Mouse (Mus musculus): ENCODE results near the gene Tgfb2. TPM values are rescaled to one million over a fixed set of nuclear protein-coding genes. Genes with fewer than 3 reads are reported as not detected.

The Tgfb2 gene
- polyA plus RNA-seq, 1 experiment from 2014 or later, result 102 TPM

GRCm38 (mm10) chr1:186703980-186704701 is 1.6 kb downstream of the Tgfb2 start:
- peak overlapping the region; percentile 80 for H3K4me3 ChIP-seq (ENCODE audit: low read length)
- 0 out of 2 replicates have a peak, but pooled peaks cover 2% of the 10 kb centered on the region for H3K36me3 ChIP-seq (ENCODE audit: control insufficient read depth, insufficient read depth, low read length)
- peak overlapping the region; percentile 97 for H3K27ac ChIP-seq (ENCODE audit: low read length)
- H3K9me3 ChIP-seq (ENCODE audit: control insufficient read depth, low read length), result no peaks in the 10 kb centered on the region
- no peak for ATAC-seq (ENCODE audit: low read depth)
- no peaks in the 10 kb centered on the region for H3K27me3 ChIP-seq (ENCODE audit: control insufficient read depth, insufficient read depth, low read depth, low read length)
- H3K4me2 ChIP-seq (ENCODE audit: low read depth, low read length), result peak overlapping the region; percentile 84
- under 1% methylated on average over 36 of the region's 36 CpGs for WGBS
- peak overlapping the region; percentile 94 for H3K9ac ChIP-seq (ENCODE audit: low read length)
- H3K4me1 ChIP-seq (replicated peaks; ENCODE audit: control insufficient read depth, insufficient read depth, low read length), result peaks cover 19% of the 10 kb centered on the region

GRCm38 (mm10) chr1:186703256-186703979 is 2.4 kb downstream of the Tgfb2 start:
- 0% methylated on average over 15 of the region's 15 CpGs for WGBS
- peak overlapping the region; percentile 80 for H3K4me3 ChIP-seq (ENCODE audit: low read length)
- H3K4me2 ChIP-seq (ENCODE audit: low read depth, low read length), result peak overlapping the region; percentile 84
- peak overlapping the region; percentile 97 for H3K27ac ChIP-seq (ENCODE audit: low read length)
- no peaks in the 10 kb centered on the region for H3K27me3 ChIP-seq (ENCODE audit: control insufficient read depth, insufficient read depth, low read depth, low read length)
- ATAC-seq (ENCODE audit: low read depth), result no peak
- H3K4me1 ChIP-seq (replicated peaks; ENCODE audit: control insufficient read depth, insufficient read depth, low read length), result peaks cover 19% of the 10 kb centered on the region
- peak overlapping the region; percentile 94 for H3K9ac ChIP-seq (ENCODE audit: low read length)
- H3K36me3 ChIP-seq (ENCODE audit: control insufficient read depth, insufficient read depth, low read length), result 0 out of 2 replicates have a peak, but pooled peaks cover 5% of the 10 kb centered on the region
- H3K9me3 ChIP-seq (ENCODE audit: control insufficient read depth, low read length), result no peaks in the 10 kb centered on the region

- H3K27ac ChIP-seq (ENCODE audit: low read length), result peak overlapping the region; percentile 97
- ATAC-seq (ENCODE audit: low read depth), result peak; percentile 49
- H3K4me1 ChIP-seq (replicated peaks; ENCODE audit: control insufficient read depth, insufficient read depth, low read length), result peaks cover 19% of the 10 kb centered on the region
- H3K9me3 ChIP-seq (ENCODE audit: control insufficient read depth, low read length), result no peaks in the 10 kb centered on the region
- H3K4me2 ChIP-seq (ENCODE audit: low read depth, low read length), result peak overlapping the region; percentile 84
- peak overlapping the region; percentile 80 for H3K4me3 ChIP-seq (ENCODE audit: low read length)
- 0 out of 2 replicates have a peak, but pooled peaks cover 5% of the 10 kb centered on the region for H3K36me3 ChIP-seq (ENCODE audit: control insufficient read depth, insufficient read depth, low read length)
- WGBS, result 4% methylated on average over 15 of the region's 15 CpGs
- peak overlapping the region; percentile 94 for H3K9ac ChIP-seq (ENCODE audit: low read length)
- no peaks in the 10 kb centered on the region for H3K27me3 ChIP-seq (ENCODE audit: control insufficient read depth, insufficient read depth, low read depth, low read length)
Measured at GRCm38 (mm10) chr1:186702391-186703255, 3.2 kb downstream of the Tgfb2 start.

- Histone ChIP-seq H3K4me2 (ENCODE audit: low read depth, low read length) (peak overlapping the region; percentile 84), H3K4me1 (replicated peaks; ENCODE audit: control insufficient read depth, insufficient read depth, low read length) (peaks cover 19% of the 10 kb centered on the region), H3K36me3 (ENCODE audit: control insufficient read depth, insufficient read depth, low read length) (peaks cover 2% of the 10 kb centered on the region; the same call in 1 of the 2 replicates), H3K9ac (ENCODE audit: low read length) (no peak overlapping the region; the same call in 1 of the 2 replicates), H3K27ac (ENCODE audit: low read length) (peak overlapping the region; percentile 48; the same call in 1 of the 2 replicates), H3K27me3 (ENCODE audit: control insufficient read depth, insufficient read depth, low read depth, low read length) (no peaks in the 10 kb centered on the region), H3K9me3 (ENCODE audit: control insufficient read depth, low read length) (no peaks in the 10 kb centered on the region), H3K4me3 (ENCODE audit: low read length) (peak overlapping the region; percentile 80)
- ATAC-seq (ENCODE audit: low read depth), result no peak
- WGBS, result 8% methylated on average over 8 of the region's 8 CpGs
Measured at GRCm38 (mm10) chr1:186701206-186701905, 4.4 kb downstream of the Tgfb2 start.

- 73% methylated on average over 3 of the region's 3 CpGs for WGBS
- no peaks in the 10 kb centered on the region for H3K9me3 ChIP-seq (ENCODE audit: control insufficient read depth, low read length)
- peak overlapping the region; percentile 39 for H3K4me2 ChIP-seq (ENCODE audit: low read depth, low read length)
- peaks cover 24% of the 10 kb centered on the region for H3K4me1 ChIP-seq (replicated peaks; ENCODE audit: control insufficient read depth, insufficient read depth, low read length)
- H3K27ac ChIP-seq (ENCODE audit: low read length), result peak overlapping the region; percentile 38; the same call in 1 of the 2 replicates
- no peaks in the 10 kb centered on the region for H3K27me3 ChIP-seq (ENCODE audit: control insufficient read depth, insufficient read depth, low read depth, low read length)
- peaks cover 2% of the 10 kb centered on the region; the same call in 1 of the 2 replicates for H3K36me3 ChIP-seq (ENCODE audit: control insufficient read depth, insufficient read depth, low read length)
- no peak for ATAC-seq (ENCODE audit: low read depth)
- H3K9ac ChIP-seq (ENCODE audit: low read length), result 0 out of 2 replicates have a peak overlapping the region, but pooled peaks have one; percentile 42
- peak overlapping the region; percentile 14; the same call in 1 of the 2 replicates for H3K4me3 ChIP-seq (ENCODE audit: low read length)
Measured at GRCm38 (mm10) chr1:186700496-186700895, 5.3 kb downstream of the Tgfb2 start.

- peaks cover 2% of the 10 kb centered on the region; the same call in 1 of the 2 replicates for H3K36me3 ChIP-seq (ENCODE audit: control insufficient read depth, insufficient read depth, low read length)
- no peaks in the 10 kb centered on the region for H3K27me3 ChIP-seq (ENCODE audit: control insufficient read depth, insufficient read depth, low read depth, low read length)
- WGBS, result 76% methylated on average over 15 of the region's 15 CpGs
- peaks cover 29% of the 10 kb centered on the region for H3K4me1 ChIP-seq (replicated peaks; ENCODE audit: control insufficient read depth, insufficient read depth, low read length)
- no peak overlapping the region for H3K27ac ChIP-seq (ENCODE audit: low read length)
- no peak overlapping the region for H3K9ac ChIP-seq (ENCODE audit: low read length)
- no peak overlapping the region for H3K4me2 ChIP-seq (ENCODE audit: low read depth, low read length)
- no peak for ATAC-seq (ENCODE audit: low read depth)
- H3K9me3 ChIP-seq (ENCODE audit: control insufficient read depth, low read length), result no peaks in the 10 kb centered on the region
- H3K4me3 ChIP-seq (ENCODE audit: low read length), result no peak overlapping the region
Measured at GRCm38 (mm10) chr1:186698583-186699338, 7.0 kb downstream of the Tgfb2 start.

GRCm38 (mm10) chr1:186696231-186696630 is 9.6 kb downstream of the Tgfb2 start:
- Histone ChIP-seq H3K4me2 (ENCODE audit: low read depth, low read length) (no peak overlapping the region), H3K9me3 (ENCODE audit: control insufficient read depth, low read length) (no peaks in the 10 kb centered on the region), H3K27ac (ENCODE audit: low read length) (peak overlapping the region; percentile 57; the same call in 1 of the 2 replicates), H3K27me3 (ENCODE audit: control insufficient read depth, insufficient read depth, low read depth, low read length) (no peaks in the 10 kb centered on the region), H3K9ac (ENCODE audit: low read length) (no peak overlapping the region), H3K36me3 (ENCODE audit: control insufficient read depth, insufficient read depth, low read length) (peaks cover 2% of the 10 kb centered on the region; the same call in 1 of the 2 replicates), H3K4me1 (replicated peaks; ENCODE audit: control insufficient read depth, insufficient read depth, low read length) (peaks cover 25% of the 10 kb centered on the region), H3K4me3 (ENCODE audit: low read length) (no peak overlapping the region)
- 73% methylated on average over 9 of the region's 9 CpGs for WGBS
- no peak for ATAC-seq (ENCODE audit: low read depth)

- Histone ChIP-seq H3K9ac (ENCODE audit: low read length) (no peak overlapping the region), H3K4me3 (ENCODE audit: low read length) (no peak overlapping the region), H3K36me3 (ENCODE audit: control insufficient read depth, insufficient read depth, low read length) (peaks cover 2% of the 10 kb centered on the region; the same call in 1 of the 2 replicates), H3K4me2 (ENCODE audit: low read depth, low read length) (no peak overlapping the region), H3K27me3 (ENCODE audit: control insufficient read depth, insufficient read depth, low read depth, low read length) (no peaks in the 10 kb centered on the region), H3K4me1 (replicated peaks; ENCODE audit: control insufficient read depth, insufficient read depth, low read length) (peaks cover 22% of the 10 kb centered on the region), H3K9me3 (ENCODE audit: control insufficient read depth, low read length) (no peaks in the 10 kb centered on the region), H3K27ac (ENCODE audit: low read length) (peak overlapping the region; percentile 57; the same call in 1 of the 2 replicates)
- peak; percentile 50 for ATAC-seq (ENCODE audit: low read depth)
- 33% methylated on average over 4 of the region's 4 CpGs for WGBS
Measured at GRCm38 (mm10) chr1:186695361-186695760, 10.4 kb downstream of the Tgfb2 start.

Measured in lung, embryonic 16.5 days (tissue).